Mouse (Mus musculus) lung, postnatal 4 days (tissue): ENCODE data around the gene Cep57l1.

Experiments
- DNase-seq, 2 experiments: peaks; one replicate each; pipeline ENCODE4 v3.0.0; 2021

The Cep57l1 gene

DNA sequence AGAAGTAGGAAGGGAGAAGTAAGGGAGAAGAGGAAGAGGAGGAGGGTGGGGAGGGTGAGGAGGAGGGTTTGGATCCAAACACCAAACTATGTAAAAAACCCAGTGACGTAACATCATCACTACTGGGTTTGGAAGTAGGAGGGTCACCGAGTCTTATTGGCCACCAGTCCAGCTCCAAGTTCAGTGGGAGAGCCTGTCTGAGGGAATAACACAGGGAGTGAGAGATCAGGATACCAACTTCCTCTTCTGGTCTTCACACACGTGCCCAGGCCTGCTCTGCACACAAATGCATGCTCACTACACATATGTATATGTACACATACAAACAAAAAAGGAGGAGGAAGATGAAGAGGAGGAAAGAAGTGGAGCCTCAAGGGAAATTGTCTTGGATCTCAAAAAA lies 135.3 kb downstream of the Cep57l1 start:
- DNase-seq, result no peak

DNA sequence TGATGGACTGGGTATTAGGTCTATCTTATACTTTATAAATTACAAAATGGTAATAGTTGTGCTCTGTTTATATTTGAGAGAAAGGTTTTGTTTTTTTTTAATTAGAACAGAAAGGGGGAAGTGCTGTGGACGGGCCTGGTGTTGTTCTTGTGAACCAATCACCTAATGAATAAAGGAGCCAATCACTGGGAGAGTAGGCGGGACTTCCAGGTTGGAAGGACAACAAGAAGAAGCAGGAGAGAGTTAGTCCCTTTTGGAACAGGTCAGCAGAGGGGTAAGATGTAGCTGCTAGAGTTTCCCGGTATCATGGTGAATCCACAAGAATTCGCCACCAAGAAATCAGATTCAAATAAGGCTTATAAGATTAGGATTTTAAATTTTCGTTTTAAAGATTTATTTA lies 139.5 kb downstream of the Cep57l1 start:
- no peak for DNase-seq
